8 mouse cellular contexts compared by ENCODE assay signal in the genomic region with DNA sequence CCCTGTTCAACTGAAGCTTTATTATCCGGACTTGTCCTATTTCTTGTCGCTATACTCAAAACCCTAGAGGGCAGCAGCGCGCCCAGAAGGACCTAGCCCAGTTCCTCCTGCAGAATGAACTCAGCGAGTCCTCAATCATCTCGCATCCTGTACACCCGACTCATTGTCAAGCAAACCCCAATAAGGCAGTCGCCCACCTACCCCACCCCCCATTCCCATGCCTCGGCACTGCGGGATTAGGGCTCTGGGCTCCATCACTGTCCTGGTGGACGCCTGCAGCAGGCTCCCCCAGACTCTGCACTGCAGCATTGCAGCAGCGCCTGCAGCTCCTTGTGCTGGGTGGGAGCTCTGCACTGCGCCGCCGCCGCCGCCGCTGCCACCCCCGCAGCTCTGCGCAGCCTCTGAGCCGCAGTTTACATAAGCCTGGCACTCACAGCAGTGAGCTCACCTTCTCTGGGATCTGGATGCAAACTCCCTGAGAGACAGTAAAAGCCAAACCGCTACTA. TPM values are rescaled to one million over a fixed set of nuclear protein-coding genes. Genes with fewer than 3 reads are reported as not detected.
DNase-seq lines count a peak whose midpoint lies in the region; ATAC-seq and TF ChIP-seq lines count a peak whose summit lies in the region.

No protein-coding gene starts in this region.

- peak; percentile 73 for TF ChIP-seq CTCF in Patski (IDR thresholded peaks at IDR 0.05)

- peak overlapping the region; percentile 46 for H3K4me3 ChIP-seq in hindbrain, embryonic 14.5 days (replicated peaks; ENCODE audit: low read length)

- POLR2A ChIA-PET in Patski (lab: Charles Lee) = interaction anchor here (0.9 kb wide), 1 partner anchor 442 kb away, joined by 3 read pairs; no protein-coding TSS in a partner anchor

- ATAC-seq in Patski = peak; percentile 78
- peak; percentile 94 for ATAC-seq in hindbrain, embryonic 14.5 days (ENCODE audit: low FRiP score)

- no peaks in the 10 kb centered on the region for H3K9me3 ChIP-seq in hindbrain, embryonic 14.5 days (ENCODE audit: control insufficient read depth, low read length)

- H3K27ac ChIP-seq in hindbrain, embryonic 14.5 days = peak overlapping the region; percentile 87

- in situ Hi-C loops in Patski (cut with MboI; ENCODE audit: low pct_unique_long_range_greater_than_20kb) = loop anchor here (5.0 kb wide), 1 partner anchor 223 kb away; no protein-coding TSS in a partner anchor

- CTCF ChIA-PET in Patski (lab: Charles Lee) = interaction anchor here (0.8 to 1.7 kb wide), 8 partner anchors 35 to 463 kb away, joined by 3 to 6 read pairs (median 3); no protein-coding TSS in a partner anchor

- H3K4me1 ChIP-seq in hindbrain, embryonic 14.5 days (replicated peaks; ENCODE audit: control insufficient read depth, insufficient read depth, low read length) = peaks cover 20% of the 10 kb centered on the region

- no peak for DNase-seq in Patski (ENCODE audit: low read depth, low spot score)
- peak; percentile 91 to 92 for DNase-seq in cerebellum, postnatal 10 days
- DNase-seq in frontal cortex, postnatal 36 days (ENCODE audit: low spot score in 2 of 2) = peak; percentile 87 to 90
- DNase-seq in hindbrain, embryonic 14.5 days (ENCODE audit: low spot score) = peak; percentile 81
- peak; percentile 82 to 84 for DNase-seq in layer of hippocampus, postnatal 36 days
- peak; percentile 78 for DNase-seq in lung, postnatal 25 days (ENCODE audit: low spot score)
- DNase-seq in right cerebral cortex, adult 18-20 months = peak; percentile 92
- peak; percentile 55 for DNase-seq in urinary bladder, adult 2 months (ENCODE audit: low spot score)

- no peaks in the 10 kb centered on the region for H3K36me3 ChIP-seq in hindbrain, embryonic 14.5 days (replicated peaks; ENCODE audit: control insufficient read depth, insufficient read depth)

- H3K9ac ChIP-seq in hindbrain, embryonic 14.5 days = peak overlapping the region; percentile 69

- no peaks in the 10 kb centered on the region for H3K27me3 ChIP-seq in Patski
- H3K27me3 ChIP-seq in hindbrain, embryonic 14.5 days (ENCODE audit: control insufficient read depth, insufficient read depth, low read length) = no peaks in the 10 kb centered on the region

- H3K4me2 ChIP-seq in hindbrain, embryonic 14.5 days (replicated peaks) = peak overlapping the region; percentile 73

- under 1% methylated on average over 22 of the region's 22 CpGs for WGBS in hindbrain, embryonic 14.5 days

RNA-seq across cellular contexts. Expression of a gene that starts 36.4 kb away (rescaled TPM):
- not detected for polyA plus RNA-seq in Patski (2021)
- not detected in 2 replicates for polyA plus RNA-seq in hindbrain, embryonic 14.5 days (2014; fragmentation: Nextera tagmentation; extraction: Ambion mirVana)
- not detected for total RNA-seq in layer of hippocampus, postnatal 36 days (2021)
- polyA plus RNA-seq in urinary bladder, adult 2 months (2012; rRNA removed) = 1.7 and 2.2 TPM in 2 replicates
